In genomic region chr12:87421708-87422507, GRCm38 (mm10) we compare ENCODE assay signal across 25 mouse cellular contexts. TPM values are rescaled to one million over a fixed set of nuclear protein-coding genes. Genes with fewer than 3 reads are reported as not detected.
DNase-seq lines count a peak whose midpoint lies in the region; ATAC-seq and TF ChIP-seq lines count a peak whose summit lies in the region.
"Had no signal": no experiment of that assay in that cellular context is flagged by ENCODE, and none has a peak within 500 bp of the region (broad histone marks: within the 10 kb centered on the region; RNA-seq: fewer than 3 reads in every experiment).

No protein-coding gene starts in this region.

- no peak for DNase-seq in liver, embryonic 11.5 days (ENCODE audit: low spot score)
- DNase-seq in stomach, postnatal 0 days (ENCODE audit: low spot score): no peak
- no peak for DNase-seq in spleen, postnatal 14 days (ENCODE audit: low spot score in 2 of 2)
- no peak for DNase-seq in kidney, adult 18-20 months
- DNase-seq: adrenal gland, postnatal 14 days; cerebellum, adult 9-10 months; gastrocnemius, postnatal 25 days; heart, adult 2 months; heart, postnatal 14 days; right cerebral cortex, adult 18-20 months; right cerebral cortex, postnatal 4 days had no signal

- H3K4me1 ChIP-seq in liver, embryonic 11.5 days (replicated peaks; ENCODE audit: control insufficient read depth, insufficient read depth, low read length): peaks cover 8% of the 10 kb centered on the region
- H3K4me1 ChIP-seq in liver, embryonic 12.5 days: peaks cover 17% of the 10 kb centered on the region
- H3K4me1 ChIP-seq in stomach, embryonic 16.5 days (ENCODE audit: control insufficient read depth, insufficient read depth, low read length): 0 out of 2 replicates have a peak, but pooled peaks cover 3% of the 10 kb centered on the region
- no peaks in the 10 kb centered on the region for H3K4me1 ChIP-seq in stomach, postnatal 0 days (replicated peaks; ENCODE audit: control insufficient read depth, insufficient read depth)
- peaks cover 21% of the 10 kb centered on the region for H3K4me1 ChIP-seq in liver, embryonic 15.5 days (replicated peaks)
- H3K4me1 ChIP-seq: limb, embryonic 15.5 days; stomach, embryonic 15.5 days had no signal

- TF ChIP-seq CTCF in stomach, postnatal 0 days (IDR thresholded peaks at IDR 0.05; ENCODE audit: low read depth): no peak

- no peak for TF ChIP-seq EP300 in stomach, postnatal 0 days (optimal IDR thresholded peaks at IDR 0.05)

- H3K9me3 ChIP-seq in liver, embryonic 11.5 days (ENCODE audit: control insufficient read depth, low read length): no peaks in the 10 kb centered on the region
- no peaks in the 10 kb centered on the region for H3K9me3 ChIP-seq in liver, embryonic 12.5 days (replicated peaks)
- no peaks in the 10 kb centered on the region for H3K9me3 ChIP-seq in stomach, embryonic 16.5 days (replicated peaks; ENCODE audit: control insufficient read depth, low read length)
- no peaks in the 10 kb centered on the region for H3K9me3 ChIP-seq in stomach, postnatal 0 days (ENCODE audit: control insufficient read depth, low read length)
- H3K9me3 ChIP-seq in liver, embryonic 15.5 days (replicated peaks): no peaks in the 10 kb centered on the region
- H3K9me3 ChIP-seq: embryonic facial prominence, embryonic 10.5 days; heart, embryonic 13.5 days; kidney, embryonic 15.5 days; limb, embryonic 15.5 days; midbrain, embryonic 15.5 days; neural tube, embryonic 13.5 days; stomach, embryonic 15.5 days had no signal

- no peak overlapping the region for H3K9ac ChIP-seq in liver, embryonic 11.5 days (ENCODE audit: low read depth, low read length)
- H3K9ac ChIP-seq in liver, embryonic 12.5 days: no peak overlapping the region
- no peak overlapping the region for H3K9ac ChIP-seq in stomach, embryonic 16.5 days (ENCODE audit: low read length)
- no peak overlapping the region for H3K9ac ChIP-seq in stomach, postnatal 0 days (ENCODE audit: low read length)
- no peak overlapping the region for H3K9ac ChIP-seq in liver, embryonic 15.5 days
- H3K9ac ChIP-seq: heart, embryonic 13.5 days; hindbrain, embryonic 14.5 days; kidney, embryonic 15.5 days; limb, embryonic 15.5 days; midbrain, embryonic 15.5 days; neural tube, embryonic 13.5 days; stomach, embryonic 15.5 days had no signal

- 0 out of 2 replicates have a peak, but pooled peaks have one; percentile 9 for ATAC-seq in liver, embryonic 11.5 days (replicated peaks; ENCODE audit: low FRiP score)
- ATAC-seq in liver, embryonic 12.5 days: no peak
- peak; percentile 31; the same call in 1 of the 2 replicates for ATAC-seq in stomach, embryonic 16.5 days (ENCODE audit: insufficient read depth, low FRiP score)
- no peak for ATAC-seq in stomach, postnatal 0 days (ENCODE audit: low FRiP score, low TSS enrichment)
- 0 out of 2 replicates have a peak, but pooled peaks have one; percentile 33 for ATAC-seq in liver, embryonic 15.5 days (ENCODE audit: insufficient read depth)
- ATAC-seq: lung, postnatal 0 days; midbrain, embryonic 15.5 days had no signal

- H3K4me2 ChIP-seq in liver, embryonic 11.5 days: no peak overlapping the region
- H3K4me2 ChIP-seq in liver, embryonic 12.5 days: no peak overlapping the region
- H3K4me2 ChIP-seq in stomach, embryonic 16.5 days (ENCODE audit: low read depth, low read length): no peak overlapping the region
- no peak overlapping the region for H3K4me2 ChIP-seq in stomach, postnatal 0 days (replicated peaks; ENCODE audit: low read depth)
- H3K4me2 ChIP-seq in liver, embryonic 15.5 days: no peak overlapping the region
- H3K4me2 ChIP-seq: heart, embryonic 13.5 days; hindbrain, embryonic 14.5 days; kidney, embryonic 15.5 days; limb, embryonic 15.5 days; midbrain, embryonic 15.5 days; neural tube, embryonic 13.5 days; stomach, embryonic 15.5 days had no signal

- WGBS in liver, embryonic 11.5 days: 72% methylated on average over 5 of the region's 5 CpGs
- WGBS in liver, embryonic 12.5 days (ENCODE audit: insufficient replicate concordance): 61% methylated on average over 5 of the region's 5 CpGs
- 63% methylated on average over 5 of the region's 5 CpGs for WGBS in stomach, embryonic 16.5 days
- 57% methylated on average over 5 of the region's 5 CpGs for WGBS in stomach, postnatal 0 days
- 48% methylated on average over 5 of the region's 5 CpGs for WGBS in liver, embryonic 15.5 days (ENCODE audit: insufficient replicate concordance)

- peaks cover 6% of the 10 kb centered on the region; the same call in 1 of the 2 replicates for H3K36me3 ChIP-seq in liver, embryonic 11.5 days (ENCODE audit: control insufficient read depth, insufficient read depth, low read length)
- H3K36me3 ChIP-seq in liver, embryonic 12.5 days: peaks cover 44% of the 10 kb centered on the region
- 0 out of 2 replicates have a peak, but pooled peaks cover under 1% of the 10 kb centered on the region for H3K36me3 ChIP-seq in stomach, embryonic 16.5 days (ENCODE audit: control insufficient read depth, insufficient read depth, low read length)
- no peaks in the 10 kb centered on the region for H3K36me3 ChIP-seq in stomach, postnatal 0 days (ENCODE audit: control insufficient read depth, insufficient read depth, low read length)
- peaks cover 25% of the 10 kb centered on the region for H3K36me3 ChIP-seq in liver, embryonic 15.5 days (replicated peaks)

- H3K4me3 ChIP-seq in liver, embryonic 11.5 days (ENCODE audit: low read depth, low read length): no peak overlapping the region
- H3K4me3 ChIP-seq in liver, embryonic 12.5 days: no peak overlapping the region
- no peak overlapping the region for H3K4me3 ChIP-seq in stomach, embryonic 16.5 days (replicated peaks; ENCODE audit: low read length)
- H3K4me3 ChIP-seq in stomach, postnatal 0 days (ENCODE audit: low read depth, low read length): no peak overlapping the region
- H3K4me3 ChIP-seq in liver, embryonic 15.5 days (replicated peaks): no peak overlapping the region
- H3K4me3 ChIP-seq: embryonic facial prominence, embryonic 10.5 days; heart, adult 2 months; heart, embryonic 13.5 days; kidney, embryonic 15.5 days; limb, embryonic 15.5 days; megakaryocyte, embryonic 14.5 days; midbrain, embryonic 15.5 days; myocyte; neural tube, embryonic 13.5 days; stomach, embryonic 15.5 days had no signal

- no peaks in the 10 kb centered on the region for H3K27me3 ChIP-seq in liver, embryonic 11.5 days (replicated peaks; ENCODE audit: control insufficient read depth, insufficient read depth, low read length)
- H3K27me3 ChIP-seq in liver, embryonic 12.5 days (replicated peaks): no peaks in the 10 kb centered on the region
- no peaks in the 10 kb centered on the region for H3K27me3 ChIP-seq in stomach, embryonic 16.5 days (ENCODE audit: control insufficient read depth, insufficient read depth, low read length)
- H3K27me3 ChIP-seq in stomach, postnatal 0 days (ENCODE audit: control insufficient read depth, insufficient read depth, low read length): no peaks in the 10 kb centered on the region
- no peaks in the 10 kb centered on the region for H3K27me3 ChIP-seq in liver, embryonic 15.5 days
- H3K27me3 ChIP-seq: heart, embryonic 13.5 days; kidney, embryonic 15.5 days; limb, embryonic 15.5 days; megakaryocyte, embryonic 14.5 days; midbrain, embryonic 15.5 days; neural tube, embryonic 13.5 days; stomach, embryonic 15.5 days had no signal

- H3K27ac ChIP-seq in liver, embryonic 11.5 days (ENCODE audit: low read depth, low read length): no peak overlapping the region
- no peak overlapping the region for H3K27ac ChIP-seq in liver, embryonic 12.5 days
- H3K27ac ChIP-seq in stomach, embryonic 16.5 days (ENCODE audit: low read length): no peak overlapping the region
- H3K27ac ChIP-seq in stomach, postnatal 0 days (replicated peaks): no peak overlapping the region
- H3K27ac ChIP-seq in liver, embryonic 15.5 days (replicated peaks): no peak overlapping the region
- H3K27ac ChIP-seq: embryonic facial prominence, embryonic 10.5 days; heart, adult 2 months; heart, embryonic 13.5 days; hindbrain, embryonic 14.5 days; kidney, embryonic 15.5 days; limb, embryonic 15.5 days; midbrain, embryonic 15.5 days; neural tube, embryonic 13.5 days; stomach, embryonic 15.5 days had no signal

RNA-seq across cellular contexts. Expression of gene Slirp, which starts 21.8 kb away (rescaled TPM):
- 314 and 321 TPM in 2 replicates for polyA plus RNA-seq in liver, embryonic 11.5 days (2014; fragmentation: Nextera tagmentation; extraction: Ambion mirVana)
- 211 and 219 TPM in 2 replicates for polyA plus RNA-seq in liver, embryonic 12.5 days (2016; fragmentation: Nextera tagmentation; extraction: Ambion mirVana)
- polyA plus RNA-seq in stomach, embryonic 16.5 days (2015; fragmentation: Nextera tagmentation; extraction: Ambion mirVana): 259 and 291 TPM in 2 replicates
- 226 and 238 TPM in 2 replicates for polyA plus RNA-seq in stomach, postnatal 0 days (2015; fragmentation: Nextera tagmentation; extraction: Ambion mirVana)
- polyA plus RNA-seq in liver, embryonic 15.5 days (2015; fragmentation: Nextera tagmentation; extraction: Ambion mirVana): 130 and 158 TPM in 2 replicates

RNA-seq across cellular contexts. Expression of gene Alkbh1, which starts 21.9 kb away (rescaled TPM):
- polyA plus RNA-seq in liver, embryonic 11.5 days (2014; fragmentation: Nextera tagmentation; extraction: Ambion mirVana): 56.5 and 64.9 TPM in 2 replicates
- 34.5 and 39.2 TPM in 2 replicates for polyA plus RNA-seq in liver, embryonic 12.5 days (2016; fragmentation: Nextera tagmentation; extraction: Ambion mirVana)
- 50.3 and 51.6 TPM in 2 replicates for polyA plus RNA-seq in stomach, embryonic 16.5 days (2015; fragmentation: Nextera tagmentation; extraction: Ambion mirVana)
- 21.7 and 21.8 TPM in 2 replicates for polyA plus RNA-seq in stomach, postnatal 0 days (2015; fragmentation: Nextera tagmentation; extraction: Ambion mirVana)
- polyA plus RNA-seq in liver, embryonic 15.5 days (2015; fragmentation: Nextera tagmentation; extraction: Ambion mirVana): 16.7 and 19.9 TPM in 2 replicates

RNA-seq across cellular contexts. Expression of gene Sptlc2, which starts 33.8 kb away (rescaled TPM):
- polyA plus RNA-seq in liver, embryonic 11.5 days (2014; fragmentation: Nextera tagmentation; extraction: Ambion mirVana): 56.9 and 63.2 TPM in 2 replicates
- 34.2 and 39.7 TPM in 2 replicates for polyA plus RNA-seq in liver, embryonic 12.5 days (2016; fragmentation: Nextera tagmentation; extraction: Ambion mirVana)
- polyA plus RNA-seq in stomach, embryonic 16.5 days (2015; fragmentation: Nextera tagmentation; extraction: Ambion mirVana): 98.7 and 101 TPM in 2 replicates
- 201 and 204 TPM in 2 replicates for polyA plus RNA-seq in stomach, postnatal 0 days (2015; fragmentation: Nextera tagmentation; extraction: Ambion mirVana)
- 25.9 and 28.6 TPM in 2 replicates for polyA plus RNA-seq in liver, embryonic 15.5 days (2015; fragmentation: Nextera tagmentation; extraction: Ambion mirVana)

RNA-seq across cellular contexts. Expression of gene Snw1, which starts 50.2 kb away (rescaled TPM):
- 121 and 130 TPM in 2 replicates for polyA plus RNA-seq in liver, embryonic 11.5 days (2014; fragmentation: Nextera tagmentation; extraction: Ambion mirVana)
- polyA plus RNA-seq in liver, embryonic 12.5 days (2016; fragmentation: Nextera tagmentation; extraction: Ambion mirVana): 82.5 and 85.6 TPM in 2 replicates
- 105 and 110 TPM in 2 replicates for polyA plus RNA-seq in stomach, embryonic 16.5 days (2015; fragmentation: Nextera tagmentation; extraction: Ambion mirVana)
- 71.5 and 75.5 TPM in 2 replicates for polyA plus RNA-seq in stomach, postnatal 0 days (2015; fragmentation: Nextera tagmentation; extraction: Ambion mirVana)
- 46.4 and 48.1 TPM in 2 replicates for polyA plus RNA-seq in liver, embryonic 15.5 days (2015; fragmentation: Nextera tagmentation; extraction: Ambion mirVana)

Comparison
In these comparisons a context has a peak if more than half of its experiments do, and no peak if none do; other contexts are left out.
1. ATAC-seq: peak in liver, embryonic 11.5 days (single experiment), stomach, embryonic 16.5 days (single experiment) and liver, embryonic 15.5 days (single experiment); none in liver, embryonic 12.5 days (single experiment) and stomach, postnatal 0 days (single experiment).